Mouse (Mus musculus): ENCODE measurements around the gene Stk32b. TPM values are rescaled to one million over a fixed set of nuclear protein-coding genes. Genes with fewer than 3 reads are reported as not detected.

Stk32b gene
- total RNA-seq, 1 experiment: 0.13 TPM

DNA sequence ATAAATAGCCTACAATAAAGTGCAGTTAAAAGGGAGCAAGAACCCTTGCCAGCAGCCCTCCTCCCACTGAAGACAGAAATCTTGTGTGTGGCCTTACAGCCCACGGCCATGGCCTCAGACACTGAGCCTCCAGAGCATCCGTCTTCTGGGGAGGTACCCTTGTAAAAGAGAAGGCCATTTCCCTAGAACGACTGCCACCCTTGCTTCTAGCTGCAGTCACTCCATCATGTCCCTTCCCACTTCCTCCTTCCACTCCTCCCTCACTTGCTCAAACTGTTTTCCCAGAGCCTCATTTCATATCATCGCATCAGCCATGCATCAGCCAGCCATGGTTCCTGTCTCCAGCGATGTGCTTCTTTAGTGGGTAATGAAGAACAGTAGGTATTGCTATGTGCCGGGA lies 141.5 kb downstream of the Stk32b start:
- Histone ChIP-seq H3K27ac (ENCODE audit: insufficient read depth, low read depth, low read length, poor library complexity, severe bottlenecking) (no peak overlapping the region), H3K9ac (ENCODE audit: insufficient read depth, low read depth, low read length, poor library complexity, severe bottlenecking) (no peak overlapping the region), H3K9me3 (ENCODE audit: control insufficient read depth, insufficient read depth, low read depth, low read length) (no peaks in the 10 kb centered on the region), H3K4me3 (ENCODE audit: insufficient read depth in 1 of 2, low read depth in 1 of 2, low read length in 2 of 2, poor library complexity in 1 of 2, severe bottlenecking in 1 of 2) (no peak overlapping the region), H3K4me1 (ENCODE audit: control insufficient read depth in 2 of 2, insufficient read depth in 2 of 2, low read length in 2 of 2, poor library complexity in 1 of 2) (no peaks in the 10 kb centered on the region), H3K36me3 (ENCODE audit: control insufficient read depth, insufficient read depth, low read length, poor library complexity, severe bottlenecking) (no peaks in the 10 kb centered on the region)
- no peak for TF ChIP-seq MAFK (IDR thresholded peaks at IDR 0.05; ENCODE audit: insufficient read depth, low read depth, low read length)
- in situ Hi-C loops (cut with MboI; ENCODE audit: low sequenced_read_pairs in 2 of 2, unreplicated experiment in 2 of 2): no loop called here
- no peak for DNase-seq (ENCODE audit: low read depth, low spot score)

DNA sequence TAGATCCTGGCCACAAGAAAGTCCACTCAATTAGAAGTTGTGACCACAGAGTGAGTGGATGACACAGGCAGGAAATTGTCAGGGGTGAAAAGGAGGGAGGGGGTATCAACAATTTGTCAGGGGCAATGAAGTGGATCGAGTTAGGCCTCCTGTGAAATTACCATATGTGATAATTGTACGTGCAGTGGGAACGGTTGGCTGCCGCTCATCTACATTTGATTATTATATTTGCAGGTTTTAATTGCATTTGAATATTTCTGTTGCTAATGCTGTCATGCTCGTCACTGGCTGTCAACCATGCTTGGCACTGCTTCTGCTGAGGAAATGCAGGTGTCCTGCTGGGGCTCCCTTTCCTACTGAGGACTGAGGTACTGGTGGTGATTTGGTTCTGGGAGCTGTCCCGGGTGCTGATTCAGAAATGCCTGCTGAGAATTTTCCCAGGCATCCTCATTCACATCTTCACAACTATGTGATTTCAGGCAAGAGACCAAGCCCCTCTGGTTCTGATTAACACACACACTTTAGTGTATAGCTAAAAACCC lies 159.6 kb downstream of the Stk32b start:
- no peaks in the 10 kb centered on the region for H3K9me3 ChIP-seq (ENCODE audit: control insufficient read depth, insufficient read depth, low read depth, low read length)
- H3K27ac ChIP-seq (ENCODE audit: insufficient read depth, low read depth, low read length, poor library complexity, severe bottlenecking): no peak overlapping the region
- no peaks in the 10 kb centered on the region for H3K36me3 ChIP-seq (ENCODE audit: control insufficient read depth, insufficient read depth, low read length, poor library complexity, severe bottlenecking)
- H3K4me3 ChIP-seq (ENCODE audit: insufficient read depth in 1 of 2, low read depth in 1 of 2, low read length in 2 of 2, poor library complexity in 1 of 2, severe bottlenecking in 1 of 2): no peak overlapping the region
- H3K9ac ChIP-seq (ENCODE audit: insufficient read depth, low read depth, low read length, poor library complexity, severe bottlenecking): no peak overlapping the region
- no peak for TF ChIP-seq ZNF384 (IDR thresholded peaks at IDR 0.05; ENCODE audit: low read depth, low read length)
- no peak for TF ChIP-seq HCFC1 (IDR thresholded peaks at IDR 0.05; ENCODE audit: borderline replicate concordance, insufficient read depth, low read length)
- TF ChIP-seq MAFK (IDR thresholded peaks at IDR 0.05; ENCODE audit: insufficient read depth, low read depth, low read length): no peak
- TF ChIP-seq ZC3H11A (IDR thresholded peaks at IDR 0.05; ENCODE audit: borderline replicate concordance, low read depth, low read length): no peak
- TF ChIP-seq CHD2 (IDR thresholded peaks at IDR 0.05; ENCODE audit: low read depth, low read length): no peak
- in situ Hi-C loops (cut with MboI; ENCODE audit: low sequenced_read_pairs in 2 of 2, unreplicated experiment in 2 of 2): no loop called here
- H3K4me1 ChIP-seq (ENCODE audit: control insufficient read depth in 2 of 2, insufficient read depth in 2 of 2, low read length in 2 of 2, poor library complexity in 1 of 2): no peaks in the 10 kb centered on the region
- DNase-seq (ENCODE audit: low read depth, low spot score): peak; percentile 26

DNA sequence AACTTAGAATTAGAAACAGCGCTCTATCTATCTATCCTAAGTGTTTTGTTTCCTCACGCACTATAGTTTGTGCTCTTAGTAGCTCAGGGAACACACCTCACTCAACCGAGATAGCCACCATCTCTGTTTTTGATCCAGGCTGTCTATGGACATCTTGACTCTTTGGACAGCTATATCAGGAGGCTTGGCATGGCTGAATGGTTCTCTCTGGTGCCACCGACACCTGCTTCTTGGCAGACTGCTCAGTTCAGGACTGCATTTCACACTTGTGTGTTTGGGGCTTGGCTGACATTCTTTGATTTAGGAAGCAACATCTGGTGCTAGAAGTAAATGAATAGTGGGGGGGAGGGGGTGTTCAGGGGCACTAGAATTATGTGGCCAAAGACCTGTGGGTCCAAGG lies 162.7 kb downstream of the Stk32b start:
- Histone ChIP-seq H3K9ac (ENCODE audit: insufficient read depth, low read depth, low read length, poor library complexity, severe bottlenecking) (no peak overlapping the region), H3K4me3 (ENCODE audit: insufficient read depth in 1 of 2, low read depth in 1 of 2, low read length in 2 of 2, poor library complexity in 1 of 2, severe bottlenecking in 1 of 2) (no peak overlapping the region), H3K4me1 (ENCODE audit: control insufficient read depth in 2 of 2, insufficient read depth in 2 of 2, low read length in 2 of 2, poor library complexity in 1 of 2) (no peaks in the 10 kb centered on the region), H3K36me3 (ENCODE audit: control insufficient read depth, insufficient read depth, low read length, poor library complexity, severe bottlenecking) (no peaks in the 10 kb centered on the region), H3K9me3 (ENCODE audit: control insufficient read depth, insufficient read depth, low read depth, low read length) (no peaks in the 10 kb centered on the region), H3K27ac (ENCODE audit: insufficient read depth, low read depth, low read length, poor library complexity, severe bottlenecking) (no peak overlapping the region)
- DNase-seq (ENCODE audit: low read depth, low spot score): no peak
- in situ Hi-C loops (cut with MboI; ENCODE audit: low sequenced_read_pairs in 2 of 2, unreplicated experiment in 2 of 2): no loop called here
- no peak for TF ChIP-seq ZC3H11A (IDR thresholded peaks at IDR 0.05; ENCODE audit: borderline replicate concordance, low read depth, low read length)
- TF ChIP-seq ZNF384 (IDR thresholded peaks at IDR 0.05; ENCODE audit: low read depth, low read length): no peak
- no peak for TF ChIP-seq CHD2 (IDR thresholded peaks at IDR 0.05; ENCODE audit: low read depth, low read length)
- TF ChIP-seq HCFC1 (IDR thresholded peaks at IDR 0.05; ENCODE audit: borderline replicate concordance, insufficient read depth, low read length): no peak

DNA sequence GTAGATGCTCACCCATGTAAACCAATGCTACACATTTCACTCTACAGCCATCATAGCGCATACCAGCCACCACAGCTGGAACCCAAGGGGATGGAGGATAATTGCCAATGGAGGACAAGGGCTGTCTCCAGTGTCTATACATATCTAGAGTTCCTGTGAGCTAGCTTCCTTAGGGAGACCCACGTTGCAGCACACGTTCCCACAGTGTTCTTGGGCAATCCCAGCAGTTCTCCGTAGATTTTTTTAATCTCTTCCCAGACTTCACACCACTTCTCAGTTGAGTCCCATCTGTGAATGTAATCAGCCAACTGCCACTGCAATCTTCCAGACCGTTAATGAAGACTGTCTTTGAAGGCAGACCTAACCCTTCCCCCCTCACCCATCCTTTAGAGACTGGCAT lies 165.3 kb downstream of the Stk32b start:
- no peaks in the 10 kb centered on the region for H3K36me3 ChIP-seq (ENCODE audit: control insufficient read depth, insufficient read depth, low read length, poor library complexity, severe bottlenecking)
- H3K9me3 ChIP-seq (ENCODE audit: control insufficient read depth, insufficient read depth, low read depth, low read length): no peaks in the 10 kb centered on the region
- no peak overlapping the region for H3K27ac ChIP-seq (ENCODE audit: insufficient read depth, low read depth, low read length, poor library complexity, severe bottlenecking)
- in situ Hi-C loops (cut with MboI; ENCODE audit: low sequenced_read_pairs in 2 of 2, unreplicated experiment in 2 of 2): no loop called here
- H3K4me3 ChIP-seq (ENCODE audit: insufficient read depth in 1 of 2, low read depth in 1 of 2, low read length in 2 of 2, poor library complexity in 1 of 2, severe bottlenecking in 1 of 2): no peak overlapping the region
- H3K9ac ChIP-seq (ENCODE audit: insufficient read depth, low read depth, low read length, poor library complexity, severe bottlenecking): no peak overlapping the region
- TF ChIP-seq ZNF384 (IDR thresholded peaks at IDR 0.05; ENCODE audit: low read depth, low read length) (no peak), ZC3H11A (IDR thresholded peaks at IDR 0.05; ENCODE audit: borderline replicate concordance, low read depth, low read length) (no peak), HCFC1 (IDR thresholded peaks at IDR 0.05; ENCODE audit: borderline replicate concordance, insufficient read depth, low read length) (no peak), MAFK (IDR thresholded peaks at IDR 0.05; ENCODE audit: insufficient read depth, low read depth, low read length) (no peak), CHD2 (IDR thresholded peaks at IDR 0.05; ENCODE audit: low read depth, low read length) (no peak)
- DNase-seq (ENCODE audit: low read depth, low spot score): no peak
- no peaks in the 10 kb centered on the region for H3K4me1 ChIP-seq (ENCODE audit: control insufficient read depth in 2 of 2, insufficient read depth in 2 of 2, low read length in 2 of 2, poor library complexity in 1 of 2)

DNA sequence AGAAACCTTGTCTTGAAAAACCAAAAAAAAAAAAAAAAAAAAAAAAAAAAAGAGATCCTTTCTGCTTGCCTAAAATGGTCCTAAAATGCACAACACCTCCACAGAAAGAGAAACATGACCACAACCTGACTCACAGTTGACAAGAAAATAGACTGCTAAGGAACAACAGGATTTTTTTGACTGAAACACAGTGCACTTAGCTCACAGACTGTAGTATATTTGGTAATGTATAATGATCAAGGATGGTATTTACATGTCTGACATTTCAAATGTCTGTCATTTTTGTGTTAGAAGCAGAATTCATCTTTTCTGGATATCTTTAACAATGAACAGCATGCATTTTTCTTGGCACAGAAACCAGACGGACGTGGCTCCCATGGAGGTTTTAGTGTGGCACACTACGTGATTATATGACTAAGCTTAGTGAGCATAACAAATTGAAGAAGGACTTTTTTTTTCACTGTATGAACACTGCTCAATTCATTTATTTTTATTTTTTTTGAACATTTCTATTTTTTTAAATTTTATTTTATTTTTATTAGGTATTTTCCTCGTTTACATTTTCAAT lies 181.2 kb downstream of the Stk32b start:
- TF ChIP-seq HCFC1 (IDR thresholded peaks at IDR 0.05; ENCODE audit: borderline replicate concordance, insufficient read depth, low read length) (no peak), MAFK (IDR thresholded peaks at IDR 0.05; ENCODE audit: insufficient read depth, low read depth, low read length) (no peak), ZNF384 (IDR thresholded peaks at IDR 0.05; ENCODE audit: low read depth, low read length) (no peak)
- in situ Hi-C loops (cut with MboI; ENCODE audit: low sequenced_read_pairs in 2 of 2, unreplicated experiment in 2 of 2): no loop called here

More for the DNA sequence above, 181.2 kb downstream of the Stk32b start:
- Histone ChIP-seq H3K4me3 (ENCODE audit: insufficient read depth in 1 of 2, low read depth in 1 of 2, low read length in 2 of 2, poor library complexity in 1 of 2, severe bottlenecking in 1 of 2) (no peak overlapping the region), H3K9ac (ENCODE audit: insufficient read depth, low read depth, low read length, poor library complexity, severe bottlenecking) (no peak overlapping the region), H3K4me1 (ENCODE audit: control insufficient read depth in 2 of 2, insufficient read depth in 2 of 2, low read length in 2 of 2, poor library complexity in 1 of 2) (no peaks in the 10 kb centered on the region), H3K9me3 (ENCODE audit: control insufficient read depth, insufficient read depth, low read depth, low read length) (no peaks in the 10 kb centered on the region), H3K36me3 (ENCODE audit: control insufficient read depth, insufficient read depth, low read length, poor library complexity, severe bottlenecking) (no peaks in the 10 kb centered on the region), H3K27ac (ENCODE audit: insufficient read depth, low read depth, low read length, poor library complexity, severe bottlenecking) (no peak overlapping the region)
- DNase-seq (ENCODE audit: low read depth, low spot score): no peak

Measured in ES-E14 (cell line).